Mouse (Mus musculus): ENCODE data around the gene Retsat. TPM values are rescaled to one million over a fixed set of nuclear protein-coding genes. Genes with fewer than 3 reads are reported as not detected.

The Retsat gene
- total RNA-seq, 1 experiment from 2014 or later, result 309 TPM

DNA sequence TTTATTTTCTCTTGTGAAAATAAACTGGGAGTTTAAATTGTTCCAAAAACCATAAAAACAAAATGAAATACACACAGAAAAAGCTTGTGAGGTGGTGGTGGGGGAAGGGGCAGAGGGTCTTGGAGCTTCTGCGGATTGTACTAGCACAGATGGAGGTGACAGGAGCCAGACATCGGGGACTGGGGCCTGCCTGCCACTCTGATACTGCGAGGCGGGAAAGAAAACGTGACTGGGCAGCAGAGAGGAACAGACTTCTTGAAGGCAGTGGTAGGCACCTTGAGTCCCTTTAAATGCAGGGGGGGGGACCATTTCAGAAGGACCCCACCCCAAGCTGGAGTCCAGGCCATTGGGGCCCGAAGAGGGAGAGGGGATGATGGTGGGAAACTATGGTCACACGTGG lies 28.1 kb downstream of the Retsat start:
- no peak for DNase-seq

DNA sequence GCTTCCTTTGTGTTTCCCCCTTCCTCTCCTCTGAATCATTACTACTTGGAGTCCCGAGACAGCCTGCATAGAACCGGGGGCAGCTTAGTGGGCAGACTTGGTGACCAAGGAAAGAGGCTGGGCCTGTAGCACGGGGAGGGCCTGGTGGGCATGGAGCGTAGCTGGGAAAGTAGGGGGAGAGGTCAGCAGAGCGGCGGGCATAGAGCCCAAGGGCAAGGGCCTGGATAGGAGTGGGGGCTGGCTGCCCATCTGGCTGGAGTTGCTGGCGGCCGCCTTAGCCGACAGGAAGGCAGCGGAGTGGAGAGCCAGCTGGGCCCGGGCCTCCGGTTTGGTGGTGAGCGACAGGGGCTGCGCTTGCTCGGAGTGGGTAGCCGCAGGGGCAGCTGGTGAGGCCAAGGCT lies 29.0 kb downstream of the Retsat start:
- no peak for DNase-seq

DNA sequence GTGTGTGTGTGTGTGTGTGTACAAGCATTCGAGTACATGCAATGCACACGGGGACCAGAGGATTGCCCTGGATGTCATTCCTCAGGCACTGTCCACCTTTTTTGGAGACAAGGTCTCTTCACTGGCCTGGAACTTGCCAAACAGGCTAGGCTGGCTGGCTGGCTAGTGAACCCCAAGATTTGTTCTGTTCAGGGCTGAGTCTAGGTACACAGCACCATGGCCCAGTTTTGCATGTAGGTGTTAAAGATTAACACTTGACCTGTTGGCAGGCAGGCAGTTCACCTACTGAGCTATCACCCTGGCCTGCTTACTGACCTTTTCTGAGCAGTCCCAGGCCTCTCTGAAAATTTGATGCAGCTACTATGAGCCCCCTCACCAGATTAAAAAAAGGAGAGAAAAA lies 32.1 kb downstream of the Retsat start:
- no peak for DNase-seq

DNA sequence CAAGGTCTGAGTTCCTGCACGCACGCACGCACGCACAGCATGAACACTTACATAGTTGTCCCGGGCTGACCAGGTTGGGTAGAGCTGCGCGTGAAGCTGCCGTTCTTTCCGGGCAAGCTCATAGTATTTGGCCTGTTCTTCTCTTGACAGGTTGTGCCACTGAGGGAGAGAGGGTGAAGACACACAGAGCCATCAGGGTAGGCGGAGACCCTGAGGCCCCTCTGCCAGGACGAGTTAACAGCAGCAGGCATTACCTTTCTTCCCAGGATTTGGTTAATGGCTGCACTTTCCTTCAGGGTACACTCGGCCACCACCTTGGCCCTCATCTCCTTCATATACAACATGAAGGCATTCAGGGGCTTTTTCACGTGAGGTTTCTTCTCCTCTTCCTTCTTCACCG lies 32.7 kb downstream of the Retsat start:
- no peak for DNase-seq

DNA sequence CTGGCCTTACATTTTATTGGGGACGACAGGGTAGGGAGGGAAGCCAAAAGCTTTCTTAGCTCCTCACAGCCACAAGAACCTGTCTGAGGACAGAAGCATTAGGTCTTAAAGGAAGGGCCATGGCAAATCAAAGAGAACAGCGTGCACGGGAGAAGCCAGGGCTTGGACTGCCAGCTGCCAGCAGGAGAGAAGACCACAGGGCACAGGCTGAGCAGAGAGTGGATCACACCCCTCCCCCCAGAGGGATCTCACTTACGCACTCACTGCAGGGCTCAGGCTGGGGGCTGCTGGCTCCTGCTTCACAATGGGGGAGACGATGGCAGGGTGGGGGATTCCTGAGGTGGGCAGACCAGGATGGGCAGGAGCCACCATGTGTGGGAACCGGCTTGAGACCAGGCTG lies 33.4 kb downstream of the Retsat start:
- no peak for DNase-seq

DNA sequence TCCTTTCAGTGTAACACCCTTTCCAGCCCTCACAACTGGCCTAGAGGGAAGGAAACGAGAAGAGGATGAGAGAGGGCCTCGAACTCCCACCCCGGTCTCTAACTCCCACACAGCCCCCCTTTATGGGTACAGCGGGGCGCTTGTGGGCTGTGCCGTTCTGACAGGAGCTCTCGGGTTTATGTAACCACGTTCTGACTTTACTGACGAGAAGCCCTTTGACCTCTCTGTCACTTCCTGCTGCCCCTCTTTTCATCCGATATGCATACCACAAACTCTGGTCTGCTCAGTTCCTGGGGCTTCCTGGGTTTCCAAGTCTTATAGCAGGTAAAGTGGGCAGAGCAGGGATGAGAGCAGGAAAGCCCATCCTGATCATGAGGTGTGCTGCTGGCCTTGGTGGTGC lies 36.0 kb downstream of the Retsat start:
- DNase-seq, result no peak

DNA sequence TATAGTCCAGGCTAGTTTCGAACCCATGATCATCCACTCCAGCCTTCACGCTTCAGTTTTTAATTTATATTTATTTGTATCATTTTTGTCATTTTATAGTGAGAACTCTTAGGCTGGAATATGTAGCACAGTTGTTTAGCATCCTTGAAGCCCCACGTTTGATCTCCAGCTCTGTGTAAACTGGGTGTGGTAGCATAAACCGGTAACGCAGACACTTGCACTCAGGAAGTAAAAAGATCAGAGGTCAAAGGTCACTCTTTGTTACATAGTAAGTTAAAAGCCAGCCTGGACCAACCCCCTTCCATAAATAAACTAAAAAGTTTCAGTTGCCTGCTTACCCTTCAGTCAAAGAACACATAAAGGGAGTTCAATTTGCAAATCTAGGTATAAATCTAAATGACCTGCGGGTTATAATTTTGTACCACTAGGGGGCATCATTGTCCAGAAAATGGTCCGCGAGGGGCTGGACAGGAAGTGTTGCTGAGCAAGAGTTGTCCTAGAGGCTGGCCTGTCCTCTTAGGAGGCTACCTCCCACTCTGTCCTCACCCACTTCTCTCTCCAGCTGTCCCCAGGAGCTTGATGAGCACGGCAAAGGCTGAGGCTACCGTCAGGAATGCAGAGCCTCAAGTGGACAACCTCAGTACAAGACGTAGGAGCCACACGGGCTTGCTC lies 37.6 kb downstream of the Retsat start:
- DNase-seq, result peak; percentile 38

DNA sequence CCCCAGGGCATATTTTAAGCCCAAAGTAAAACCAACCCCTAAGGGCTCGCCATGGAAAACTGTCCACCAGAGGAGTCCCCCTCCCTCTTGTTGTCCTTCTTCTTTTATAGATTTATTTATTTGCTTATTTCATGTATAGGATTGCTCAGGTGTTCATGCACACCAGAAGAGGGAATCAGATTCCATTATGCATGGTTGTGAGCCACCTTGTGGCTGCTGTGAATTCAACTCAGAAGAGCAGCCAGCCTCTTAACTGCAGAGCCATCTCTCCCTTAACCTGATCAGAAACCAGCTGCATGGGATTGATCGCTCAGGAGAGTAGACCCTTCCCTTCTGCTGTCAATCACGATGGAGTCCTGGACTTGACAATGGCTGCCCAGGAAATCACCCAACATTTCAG lies 38.7 kb downstream of the Retsat start:
- DNase-seq, result no peak

DNA sequence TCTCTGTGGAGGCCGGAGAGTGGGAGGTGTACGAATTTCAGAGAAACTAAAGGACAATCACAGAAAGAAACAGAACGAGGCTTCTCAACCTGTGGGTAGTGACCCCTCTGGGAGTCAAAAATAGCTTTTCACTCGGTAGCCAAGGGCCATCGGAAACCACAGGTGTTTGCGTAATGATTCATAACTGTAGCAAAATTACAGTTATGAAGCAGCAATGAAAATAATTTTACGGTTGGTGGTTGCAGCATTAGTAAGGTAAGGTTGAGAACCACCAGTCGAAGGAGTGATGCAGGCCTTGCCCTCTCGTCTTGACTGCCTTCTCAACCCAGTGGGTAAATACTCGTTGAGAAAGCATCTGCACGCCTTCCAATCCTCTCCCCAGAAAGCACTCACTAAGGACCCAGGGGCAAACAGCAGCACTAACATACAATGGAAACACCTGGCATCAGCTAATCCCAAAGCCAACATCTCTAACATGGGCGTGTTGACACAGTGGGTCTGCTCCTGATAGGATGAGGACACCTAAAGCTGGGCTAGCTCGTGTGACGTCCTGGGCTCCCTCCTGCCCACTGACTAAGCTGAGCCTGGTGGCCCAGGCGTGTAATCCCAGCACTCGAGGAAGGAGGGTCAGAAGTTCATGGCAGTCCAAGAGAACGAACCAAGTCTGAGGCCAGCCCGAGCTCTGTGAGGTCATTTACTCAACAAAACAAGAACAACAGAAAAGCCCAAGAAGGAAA lies 43.1 kb downstream of the Retsat start:
- DNase-seq, result no peak

DNA sequence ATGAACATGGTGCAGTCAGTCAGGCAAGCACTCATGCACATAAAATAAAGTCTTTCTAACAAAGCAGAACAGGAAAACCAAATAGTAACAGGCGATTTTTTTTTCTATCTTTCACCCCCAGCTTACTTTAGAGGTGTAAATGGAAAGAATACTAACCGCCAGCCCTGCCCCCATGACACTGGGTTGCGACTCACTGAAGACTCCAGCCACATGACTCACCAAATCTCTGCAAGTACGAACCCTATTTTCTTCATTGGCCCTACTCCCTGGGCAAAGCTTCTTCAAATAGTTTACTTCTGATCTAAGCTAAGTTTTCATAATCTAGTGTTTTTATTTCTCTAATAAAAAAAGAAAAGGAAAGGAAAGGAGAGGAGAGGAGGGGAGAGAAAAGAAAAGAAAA lies 46.3 kb downstream of the Retsat start:
- no peak for DNase-seq

DNA sequence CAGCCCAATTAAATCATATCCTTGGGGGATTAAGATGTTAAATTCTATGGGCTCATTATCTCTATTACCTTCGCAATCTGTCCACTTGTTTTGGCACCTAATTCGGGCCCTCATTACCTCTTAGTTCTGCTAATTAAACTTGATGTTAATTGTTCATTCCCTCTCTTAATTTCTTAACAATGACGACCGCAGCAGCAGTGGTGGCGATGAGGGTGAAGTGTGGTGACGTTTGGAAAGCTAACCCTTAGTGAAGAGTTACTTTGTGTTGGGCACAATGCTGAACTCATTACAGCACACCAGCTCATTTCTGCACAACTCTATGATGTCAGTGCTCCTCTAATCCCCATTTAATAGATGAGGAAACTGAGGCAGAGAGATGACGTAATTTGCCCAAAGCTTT lies 47.1 kb downstream of the Retsat start:
- no peak for DNase-seq

DNA sequence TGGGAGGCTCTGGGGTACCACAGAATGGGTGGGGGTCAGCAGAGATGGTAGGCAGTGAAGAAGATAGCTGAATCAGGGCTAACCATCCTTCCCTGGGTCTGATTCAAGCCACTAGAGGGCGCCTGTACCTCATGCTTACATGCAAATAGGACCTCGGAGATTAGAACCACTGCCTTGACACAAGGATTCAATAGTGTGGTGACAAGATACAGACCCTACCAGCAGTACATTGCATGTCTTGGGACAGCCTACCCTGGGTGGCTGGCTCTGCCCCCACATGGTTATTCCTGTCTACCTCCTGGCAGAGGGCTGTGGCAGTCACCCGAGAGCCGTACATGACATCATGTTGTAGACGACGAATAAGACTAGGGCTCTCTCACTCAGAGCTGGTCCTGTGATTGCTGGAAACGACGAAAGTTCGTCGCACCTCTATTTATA lies 49.1 kb downstream of the Retsat start:
- DNase-seq, result peak; percentile 66

DNA sequence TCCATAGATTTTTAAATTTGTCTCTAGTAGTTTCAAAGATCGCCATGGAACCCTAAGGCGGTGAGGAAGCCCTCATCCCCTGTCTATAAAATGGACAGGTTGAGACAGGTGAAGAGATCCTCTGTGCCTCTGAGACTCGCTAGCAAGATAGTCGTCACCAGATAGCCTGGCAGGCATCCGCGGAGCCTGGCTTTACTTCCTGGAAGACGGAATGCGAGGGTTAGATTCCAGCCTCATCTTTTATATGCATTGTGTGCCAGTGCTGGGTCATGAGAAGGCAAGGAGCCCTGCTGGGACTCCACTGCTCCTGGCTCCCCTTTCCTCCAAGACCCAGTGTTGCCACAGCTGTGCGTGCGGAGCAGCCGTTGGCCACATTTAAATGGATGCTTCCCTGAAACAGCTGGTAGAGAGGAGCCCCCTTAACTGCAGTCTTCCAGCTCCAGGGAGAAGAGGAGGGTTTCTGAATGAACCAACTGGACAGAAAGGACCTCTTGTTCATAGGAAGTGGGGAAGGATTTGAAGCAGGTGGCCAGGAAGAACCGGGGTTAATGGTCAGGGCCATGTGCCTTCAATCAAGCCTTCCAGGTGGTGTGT lies 49.8 kb downstream of the Retsat start:
- DNase-seq, result no peak

DNA sequence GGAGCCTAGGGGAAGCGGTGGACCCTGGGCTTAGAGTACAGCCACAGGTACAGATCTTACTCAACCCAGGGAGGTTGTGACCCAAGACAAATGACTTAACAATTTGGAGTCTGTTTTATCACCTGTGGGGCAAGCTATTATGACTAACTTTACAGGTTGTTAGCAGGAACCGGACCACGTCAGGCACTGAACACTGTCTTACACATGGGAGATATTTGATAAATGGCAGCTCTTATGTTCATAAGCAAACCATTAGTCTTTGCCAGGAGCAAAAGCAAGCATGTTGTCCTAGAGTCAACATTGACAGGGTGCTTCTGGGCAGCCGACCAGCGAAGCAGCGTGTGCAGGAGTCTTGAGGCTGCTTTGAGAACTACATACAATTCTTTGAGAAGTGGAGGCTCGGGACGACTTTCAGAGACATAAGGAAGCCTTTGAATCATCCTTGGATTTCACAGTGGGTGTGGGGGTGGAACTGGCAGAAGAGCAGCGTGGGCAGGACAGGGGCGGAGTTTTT lies 52.1 kb downstream of the Retsat start:
- DNase-seq, result no peak

DNA sequence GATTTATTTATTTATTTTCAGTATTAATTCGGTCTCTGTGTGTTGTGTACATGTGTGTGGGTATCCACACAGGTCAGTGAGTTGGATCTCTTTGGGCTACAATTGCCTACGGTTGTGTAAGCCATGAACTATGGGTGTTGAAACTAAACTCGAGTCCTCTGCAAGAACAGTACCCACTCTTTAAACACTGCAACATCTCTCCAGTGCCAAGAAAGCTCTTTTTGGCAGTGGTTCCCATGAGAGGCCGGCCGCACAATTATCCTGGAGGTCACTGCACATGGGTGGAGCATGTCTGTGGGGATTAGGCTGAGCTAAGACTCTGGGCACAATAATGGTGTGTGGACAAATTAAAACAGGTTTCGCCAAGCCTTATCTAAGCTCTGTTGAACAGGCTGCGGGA lies 55.1 kb downstream of the Retsat start:
- peak; percentile 65 for DNase-seq

DNA sequence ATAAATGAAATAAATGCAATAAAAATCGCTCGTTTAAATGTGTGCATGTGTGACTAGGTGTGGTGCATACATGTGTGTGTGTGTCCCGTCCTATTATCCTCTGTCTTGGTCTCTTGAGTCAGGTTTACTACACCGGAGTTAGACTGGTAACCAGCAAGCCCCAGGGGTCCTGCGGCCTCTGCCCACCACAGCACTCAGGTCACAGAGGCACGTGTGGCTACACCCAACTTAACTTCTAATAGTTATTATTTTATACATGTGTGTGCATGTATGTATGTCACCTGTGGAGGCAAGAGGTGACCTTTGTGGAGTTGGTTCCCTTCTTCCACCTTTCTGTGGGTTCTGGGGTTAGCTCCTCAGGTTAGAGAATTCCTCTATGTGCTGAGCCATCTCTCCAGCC lies 56.1 kb downstream of the Retsat start:
- DNase-seq, result no peak

DNA sequence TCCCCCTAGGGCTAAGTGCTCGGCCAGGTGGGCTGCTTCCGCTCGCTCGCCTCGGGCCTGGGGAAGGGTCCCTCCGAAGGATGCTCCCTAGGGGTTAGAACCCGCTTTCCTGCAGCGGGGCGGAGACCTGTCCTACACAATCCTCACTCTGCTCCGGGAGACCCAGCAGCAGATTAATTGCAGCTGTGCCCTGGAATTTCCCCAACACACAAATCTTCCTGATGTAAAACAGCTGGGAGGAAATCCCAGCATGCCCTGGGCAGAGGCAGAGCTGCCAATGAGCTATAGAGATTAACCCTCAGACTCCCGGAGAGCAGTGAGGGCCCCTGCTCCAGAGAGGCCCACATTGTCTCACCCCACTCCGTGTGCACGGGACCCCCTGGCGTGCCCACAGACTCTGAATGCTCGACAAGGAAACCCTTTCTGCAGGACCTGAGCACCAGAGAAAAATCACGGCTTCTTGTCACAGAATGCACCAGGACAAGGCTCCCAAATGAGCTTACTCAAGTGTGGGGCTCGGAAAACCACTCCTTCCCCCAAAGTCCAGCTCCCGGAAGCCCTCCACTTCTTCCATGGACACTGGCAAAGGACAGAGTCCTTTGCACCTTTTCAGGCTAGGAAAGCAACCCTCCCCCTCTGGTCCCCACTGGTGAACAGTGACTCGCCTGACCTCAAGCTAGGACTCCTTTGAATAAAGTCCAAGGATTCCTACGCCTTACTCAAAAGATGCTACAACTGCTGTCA lies 57.2 kb downstream of the Retsat start:
- DNase-seq, result peak; percentile 59

DNA sequence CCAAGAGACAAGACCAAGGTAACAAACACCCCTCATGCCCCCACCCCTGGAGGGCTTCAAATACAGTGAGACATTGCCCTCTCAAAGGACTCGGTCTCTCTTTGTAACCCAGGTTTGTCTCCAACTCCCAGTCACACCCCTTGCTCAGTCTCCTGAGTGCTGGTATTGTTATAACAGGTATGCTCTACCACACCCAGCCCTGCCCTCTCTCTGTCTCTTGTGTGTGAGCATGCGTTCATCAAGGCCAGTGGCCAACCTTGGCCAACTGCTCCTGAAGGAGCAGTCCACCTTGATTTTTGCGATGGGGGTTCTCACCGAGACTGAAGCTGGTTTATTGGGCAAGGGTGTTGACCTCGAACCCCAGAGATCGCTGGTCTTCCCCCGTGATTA lies 57.8 kb downstream of the Retsat start:
- DNase-seq, result no peak

DNA sequence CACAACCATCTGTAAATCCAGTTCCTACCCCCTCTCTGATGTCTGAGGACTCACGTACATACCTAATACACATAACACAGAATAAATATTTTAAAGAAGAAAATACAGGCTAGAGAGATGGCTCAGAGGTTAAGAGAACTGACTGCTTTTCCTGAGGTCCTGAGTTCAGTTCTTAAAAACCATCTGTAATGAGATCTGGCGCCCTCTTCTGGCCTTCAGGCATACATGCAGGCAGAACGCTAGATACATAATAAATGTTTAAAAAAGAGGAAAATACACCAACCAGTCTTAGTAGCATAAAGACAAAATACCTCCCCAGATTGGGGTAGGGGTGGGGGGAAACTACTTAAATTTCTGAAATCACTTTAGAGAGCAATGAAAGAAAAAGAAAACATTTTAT lies 59.7 kb downstream of the Retsat start:
- DNase-seq, result no peak
